Mouse (Mus musculus) liver, embryonic 16.5 days (tissue): ENCODE measurements around the gene Rpp25l. TPM values are rescaled to one million over a fixed set of nuclear protein-coding genes. Genes with fewer than 3 reads are reported as not detected.

Source experiments
- ATAC-seq: fragments of 200-750 bp; cut with Nextera tagmentation; 2 replicates; pipeline ENCODE4 v1.8.0; 2017; ENCODE audit warnings: low read depth, mild to moderate bottlenecking, moderate number of reproducible peaks, moderate library complexity
- H3K27ac ChIP-seq: fragments of 300-500 bp; sonication (generic); 2 replicates; pipeline ENCODE4 v1.5.1; 2014; ENCODE audit warnings: mild to moderate bottlenecking, low read length
- H3K27me3 ChIP-seq: fragments of 300-500 bp; sonication (generic); 2 replicates; pipeline ENCODE4 v1.6.1; 2014; ENCODE audit warnings: low read depth, low read length, mixed read lengths; ENCODE audit not compliant: control insufficient read depth, insufficient read depth
- H3K36me3 ChIP-seq: fragments of 300-500 bp; sonication (generic); 2 replicates; pipeline ENCODE4 v1.6.1; 2014; ENCODE audit warnings: mild to moderate bottlenecking; ENCODE audit not compliant: control insufficient read depth, insufficient read depth
- H3K4me1 ChIP-seq: fragments of 300-500 bp; sonication (generic); 2 replicates; pipeline ENCODE4 v1.6.1; 2014; ENCODE audit warnings: low read depth, low read length, mixed read lengths; ENCODE audit not compliant: control insufficient read depth
- H3K4me2 ChIP-seq: fragments of 300-500 bp; sonication (generic); 2 replicates; pipeline ENCODE4 v1.6.1; 2014; ENCODE audit warnings: low read depth, low read length, mixed read lengths
- H3K4me3 ChIP-seq: fragments of 300-500 bp; sonication (generic); 2 replicates; pipeline ENCODE4 v1.5.1; 2014; ENCODE audit warnings: low read depth, mild to moderate bottlenecking, low read length
- H3K9ac ChIP-seq: fragments of 300-500 bp; sonication (generic); 2 replicates; pipeline ENCODE4 v1.6.1; 2014; ENCODE audit warnings: low read depth, low read length
- H3K9me3 ChIP-seq: fragments of 300-500 bp; sonication (generic); replicated peaks from 2 replicates; pipeline ENCODE4 v1.6.1; 2016; ENCODE audit warnings: low read length; ENCODE audit not compliant: control insufficient read depth
- WGBS: fragments of 180-500 bp; shearing (Covaris S2); extraction: QIAGEN DNeasy Blood & Tissue Kit; methylation state at CpG from one replicate; pipeline ENCODE4 v1.1.7; 2014; ENCODE audit not compliant: insufficient replicate concordance; 5-methylcytosine and 5-hydroxymethylcytosine counted together
- polyA plus RNA-seq: library from polyadenylated mRNA; unstranded; fragments of >200 nt; fragmentation: Nextera tagmentation; extraction: Ambion mirVana; gene quantifications from 2 replicates; pipeline ENCODE4 v1.2.1, GENCODE M21; 2015

The Rpp25l gene
- polyA plus RNA-seq, 1 experiment from 2014 or later, result 27.2 TPM

DNA sequence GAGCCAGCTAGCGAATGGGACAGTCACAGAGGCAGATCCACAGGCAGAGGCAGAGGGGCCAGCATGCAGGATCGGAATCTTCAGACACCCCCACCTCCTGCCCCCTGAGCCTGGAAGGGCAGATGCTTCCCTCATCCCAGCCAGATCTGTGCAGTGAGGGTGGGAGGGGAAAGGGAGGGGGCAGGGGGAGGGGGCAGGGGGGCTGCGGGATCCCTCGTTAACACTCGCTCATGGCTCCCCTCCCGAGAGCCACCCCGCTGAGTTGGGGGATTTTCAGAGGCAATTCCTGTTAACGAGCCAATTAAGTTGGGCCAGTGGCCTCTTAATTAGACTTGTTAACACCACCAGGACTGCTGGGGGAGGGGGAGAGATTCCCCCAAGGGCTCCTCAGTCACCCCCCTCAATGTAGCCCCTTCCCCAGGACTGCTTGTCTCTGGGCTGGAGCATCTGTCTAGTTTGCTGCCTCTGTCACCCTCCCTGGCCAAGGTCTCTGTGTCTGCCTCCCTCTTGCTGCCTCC, 41.3 kb downstream of the Rpp25l start:
- Histone ChIP-seq H3K4me2 (no peak overlapping the region), H3K9ac (no peak overlapping the region), H3K4me1 (no peaks in the 10 kb centered on the region), H3K27ac (no peak overlapping the region), H3K36me3 (no peaks in the 10 kb centered on the region), H3K27me3 (peaks cover 6% of the 10 kb centered on the region), H3K4me3 (no peak overlapping the region), H3K9me3 (no peaks in the 10 kb centered on the region)
- ATAC-seq, result no peak
- 21% methylated on average over 8 of the region's 8 CpGs for WGBS

DNA sequence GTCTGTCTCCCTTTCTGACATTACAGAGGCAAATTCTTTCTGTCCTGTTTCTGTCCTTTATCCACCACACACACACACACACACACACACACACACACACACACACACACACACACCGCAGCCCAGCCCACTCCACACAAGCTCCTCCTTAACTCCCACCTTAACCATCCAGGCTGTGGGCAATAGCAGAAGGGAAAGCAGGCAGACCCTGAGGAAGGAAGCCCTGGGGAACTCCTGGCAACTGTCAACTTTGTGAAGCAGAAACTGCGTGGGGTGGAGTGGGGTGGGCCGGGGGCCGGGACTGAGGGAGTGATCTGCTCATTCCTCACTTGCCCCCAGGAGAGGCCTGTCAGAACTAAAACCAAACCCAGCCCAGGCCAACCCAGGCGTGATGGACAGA, 41.8 kb downstream of the Rpp25l start:
- Histone ChIP-seq H3K9me3 (no peaks in the 10 kb centered on the region), H3K27ac (no peak overlapping the region), H3K4me3 (no peak overlapping the region), H3K36me3 (no peaks in the 10 kb centered on the region), H3K9ac (no peak overlapping the region), H3K27me3 (peaks cover 6% of the 10 kb centered on the region; the same call in 1 of the 2 replicates), H3K4me1 (no peaks in the 10 kb centered on the region), H3K4me2 (no peak overlapping the region)
- 39% methylated on average over 5 of the region's 5 CpGs for WGBS
- no peak for ATAC-seq

DNA sequence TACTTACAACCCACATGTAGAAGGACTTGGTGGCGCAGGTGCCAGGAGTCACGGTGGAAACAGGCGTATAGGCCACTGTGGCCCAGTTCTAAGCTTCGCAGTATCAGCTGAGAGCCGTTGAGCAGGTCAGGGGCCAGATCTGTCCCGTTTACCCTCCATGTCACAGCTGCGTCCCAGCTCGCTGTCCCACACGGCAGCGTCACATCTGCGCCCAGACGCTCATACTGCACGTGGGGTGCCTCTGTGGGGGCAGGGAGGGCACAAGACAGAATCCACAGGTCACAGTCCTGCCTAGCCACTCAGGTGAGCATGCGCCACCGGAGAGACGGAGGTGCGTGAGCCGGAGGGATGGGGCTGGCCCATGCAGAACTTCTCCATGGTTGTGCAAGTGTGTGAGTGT, 42.5 kb downstream of the Rpp25l start:
- 73% methylated on average over 18 of the region's 18 CpGs for WGBS

GRCm38 (mm10) chr4:41666646-41667045, 46.7 kb downstream of the Rpp25l start:
- H3K27me3 ChIP-seq, result no peaks in the 10 kb centered on the region; the same call in 1 of the 2 replicates
- WGBS, result 73% methylated on average over 11 of the region's 11 CpGs
- H3K27ac ChIP-seq, result no peak overlapping the region
- H3K4me1 ChIP-seq, result no peaks in the 10 kb centered on the region
- H3K36me3 ChIP-seq, result no peaks in the 10 kb centered on the region
- no peak for ATAC-seq
- H3K9me3 ChIP-seq, result no peaks in the 10 kb centered on the region
- H3K4me3 ChIP-seq, result no peak overlapping the region
- no peak overlapping the region for H3K9ac ChIP-seq
- no peak overlapping the region for H3K4me2 ChIP-seq

More for the DNA sequence above, 42.5 kb downstream of the Rpp25l start:
- Histone ChIP-seq H3K4me2 (no peak overlapping the region), H3K36me3 (no peaks in the 10 kb centered on the region), H3K9me3 (no peaks in the 10 kb centered on the region), H3K9ac (no peak overlapping the region), H3K27ac (no peak overlapping the region), H3K27me3 (peaks cover 6% of the 10 kb centered on the region; the same call in 1 of the 2 replicates), H3K4me1 (no peaks in the 10 kb centered on the region), H3K4me3 (no peak overlapping the region)
- ATAC-seq, result no peak

GRCm38 (mm10) chr4:41665009-41665675, 48.2 kb downstream of the Rpp25l start:
- H3K4me1 ChIP-seq, result no peaks in the 10 kb centered on the region; the same call in 1 of the 2 replicates
- no peaks in the 10 kb centered on the region for H3K36me3 ChIP-seq
- no peaks in the 10 kb centered on the region for H3K9me3 ChIP-seq
- ATAC-seq, result no peak
- no peak overlapping the region for H3K4me3 ChIP-seq
- H3K4me2 ChIP-seq, result no peak overlapping the region
- no peak overlapping the region for H3K27ac ChIP-seq
- whole genome bisulfite sequencing, result 2% methylated on average over 7 of the region's 8 CpGs
- no peaks in the 10 kb centered on the region; the same call in 1 of the 2 replicates for H3K27me3 ChIP-seq
- no peak overlapping the region for H3K9ac ChIP-seq

GRCm38 (mm10) chr4:41664533-41664932, 48.8 kb downstream of the Rpp25l start:
- Histone ChIP-seq H3K9me3 (no peaks in the 10 kb centered on the region), H3K27me3 (no peaks in the 10 kb centered on the region; the same call in 1 of the 2 replicates), H3K4me2 (no peak overlapping the region), H3K9ac (no peak overlapping the region), H3K4me3 (no peak overlapping the region), H3K36me3 (no peaks in the 10 kb centered on the region), H3K27ac (no peak overlapping the region), H3K4me1 (no peaks in the 10 kb centered on the region; the same call in 1 of the 2 replicates)
- no peak for ATAC-seq
- WGBS, result 15% methylated on average over 7 of the region's 7 CpGs

GRCm38 (mm10) chr4:41663614-41664013, 49.7 kb downstream of the Rpp25l start:
- no peaks in the 10 kb centered on the region for H3K9me3 ChIP-seq
- no peaks in the 10 kb centered on the region; the same call in 1 of the 2 replicates for H3K4me1 ChIP-seq
- no peak for ATAC-seq
- H3K4me2 ChIP-seq, result no peak overlapping the region
- no peaks in the 10 kb centered on the region; the same call in 1 of the 2 replicates for H3K27me3 ChIP-seq
- H3K9ac ChIP-seq, result no peak overlapping the region
- no peak overlapping the region for H3K27ac ChIP-seq
- no peaks in the 10 kb centered on the region for H3K36me3 ChIP-seq
- 39% methylated on average over 9 of the region's 9 CpGs for WGBS
- no peak overlapping the region for H3K4me3 ChIP-seq

GRCm38 (mm10) chr4:41662723-41663122, 50.6 kb downstream of the Rpp25l start:
- 41% methylated on average over 11 of the region's 11 CpGs for WGBS

More at GRCm38 (mm10) chr4:41662723-41663122, 50.6 kb downstream of the Rpp25l start:
- Histone ChIP-seq H3K4me2 (no peak overlapping the region), H3K27ac (no peak overlapping the region), H3K4me3 (no peak overlapping the region), H3K9me3 (no peaks in the 10 kb centered on the region), H3K36me3 (no peaks in the 10 kb centered on the region), H3K9ac (no peak overlapping the region), H3K27me3 (peaks cover 3% of the 10 kb centered on the region), H3K4me1 (no peaks in the 10 kb centered on the region; the same call in 1 of the 2 replicates)
- no peak for ATAC-seq
